Mouse (Mus musculus) spleen, embryonic (tissue): ENCODE data around the gene Slc38a9.

Source experiments
- CTCF ChIA-PET: fragments of 350-600 bp; sonication (Branson Sonifier 250); formaldehyde crosslinking; loops from one replicate; lab custom pipeline; 2022; lab: Charles Lee

Gene Slc38a9

GRCm38 (mm10) chr13:112764556-112764955, 104.0 kb downstream of the Slc38a9 start:
- CTCF ChIA-PET = no interaction called here

- CTCF ChIA-PET = no interaction called here
Measured at GRCm38 (mm10) chr13:112765654-112766053, 105.1 kb downstream of the Slc38a9 start.

- CTCF ChIA-PET = interaction anchor here (0.6 kb wide), 2 partner anchors 20 to 262 kb away, joined by 3 to 6 read pairs; no protein-coding TSS in a partner anchor
Measured at GRCm38 (mm10) chr13:112770528-112771328, 110.2 kb downstream of the Slc38a9 start.

GRCm38 (mm10) chr13:112771447-112772208, 111.1 kb downstream of the Slc38a9 start:
- CTCF ChIA-PET = interaction anchor here (0.6 kb wide), 2 partner anchors 21 to 261 kb away, joined by 3 to 6 read pairs; no protein-coding TSS in a partner anchor

GRCm38 (mm10) chr13:112772252-112772651, 111.7 kb downstream of the Slc38a9 start:
- CTCF ChIA-PET = no interaction called here

GRCm38 (mm10) chr13:112772861-112773260, 112.3 kb downstream of the Slc38a9 start:
- CTCF ChIA-PET = no interaction called here

GRCm38 (mm10) chr13:112773991-112774675, 113.6 kb downstream of the Slc38a9 start:
- CTCF ChIA-PET = no interaction called here

GRCm38 (mm10) chr13:112775856-112776255, 115.3 kb downstream of the Slc38a9 start:
- CTCF ChIA-PET = no interaction called here

- CTCF ChIA-PET = no interaction called here
Measured at GRCm38 (mm10) chr13:112778407-112778806, 117.9 kb downstream of the Slc38a9 start.

GRCm38 (mm10) chr13:112785305-112785704, 124.8 kb downstream of the Slc38a9 start:
- CTCF ChIA-PET = no interaction called here

- CTCF ChIA-PET = no interaction called here
Measured at GRCm38 (mm10) chr13:112786142-112786541, 125.6 kb downstream of the Slc38a9 start.

- CTCF ChIA-PET = no interaction called here
Measured at GRCm38 (mm10) chr13:112786942-112787533, 126.5 kb downstream of the Slc38a9 start.
